Mouse (Mus musculus) cerebellum, adult 11 months (tissue): ENCODE measurements at regions not wholly inside any gene's neighbourhood (a gene's known extent, or its start where the extent isn't known, plus 50 kb on each side); places are given as distances from the start of the nearest gene placed in this dataset.

ENCODE experiments used
- DNase-seq: peaks from one replicate; pipeline ENCODE4 v3.0.0; 2022

GRCm38 (mm10) chr19:54757761-54758160, 369.3 kb downstream of the Gpam start:
- DNase-seq, result no peak

GRCm38 (mm10) chr19:54756681-54757257, 370.3 kb downstream of the Gpam start:
- no peak for DNase-seq

GRCm38 (mm10) chr19:54755451-54755850, 371.6 kb downstream of the Gpam start:
- no peak for DNase-seq

GRCm38 (mm10) chr19:54733938-54734337, 393.1 kb downstream of the Gpam start:
- DNase-seq, result no peak

DNA sequence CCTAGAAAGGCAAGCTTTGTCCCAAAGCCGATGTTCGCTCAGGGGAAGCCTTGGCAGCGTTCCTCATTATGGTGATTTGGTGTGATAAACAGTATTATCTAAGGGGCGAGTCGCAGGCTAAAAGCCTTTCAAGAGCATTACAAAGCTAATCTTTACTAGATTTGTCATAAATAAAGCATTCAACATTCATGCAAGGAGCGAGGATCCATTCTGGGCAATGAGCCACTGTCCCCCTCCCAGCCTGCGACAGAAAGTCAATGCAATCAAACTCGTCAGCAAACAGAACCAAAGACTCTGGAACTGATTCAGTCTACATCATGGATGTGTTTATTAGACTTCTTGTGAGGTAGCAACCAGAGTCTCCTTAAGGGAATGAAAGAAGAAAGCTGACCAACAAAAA, 395.3 kb downstream of the Gpam start:
- DNase-seq, result no peak

DNA sequence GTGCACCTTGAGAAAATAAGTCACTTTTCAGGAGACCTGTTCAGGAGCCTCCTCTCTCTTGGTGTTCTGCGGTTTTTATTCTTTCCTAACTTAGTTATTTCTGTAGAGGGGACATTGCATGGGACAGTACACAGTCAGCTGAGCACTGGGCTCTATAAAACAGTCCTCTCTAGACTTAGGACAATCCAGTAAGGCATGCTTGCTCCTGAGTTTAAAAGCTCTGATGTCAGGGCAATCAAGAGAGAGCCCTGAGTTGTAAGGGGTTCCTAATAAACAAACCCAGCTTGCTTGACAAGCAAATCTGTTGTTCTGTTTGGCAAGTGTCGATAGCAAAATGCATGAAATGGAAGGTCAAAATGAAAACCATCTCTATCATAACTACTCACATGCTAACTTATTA, 395.7 kb downstream of the Gpam start:
- no peak for DNase-seq

GRCm38 (mm10) chr19:54730801-54731200, 396.2 kb downstream of the Gpam start:
- DNase-seq, result no peak

DNA sequence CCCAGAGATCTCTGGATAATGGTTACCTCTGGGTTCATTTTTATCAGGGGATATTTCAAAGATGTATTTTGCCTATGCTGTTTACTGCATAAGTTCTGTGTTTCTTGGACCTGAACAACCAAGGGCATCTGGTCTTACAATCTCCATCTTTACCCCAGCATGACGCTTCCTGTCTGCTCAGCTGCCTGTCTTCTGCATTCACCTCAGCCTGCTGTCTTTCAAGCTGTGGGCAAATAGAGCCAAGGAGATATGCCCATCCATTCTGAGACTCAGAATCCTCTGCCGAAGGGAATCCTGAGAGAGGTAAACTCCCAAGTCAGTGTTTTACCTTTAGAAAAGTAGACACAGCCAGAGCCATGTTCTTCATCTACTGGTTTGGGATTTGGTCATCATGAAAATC, 396.7 kb downstream of the Gpam start:
- no peak for DNase-seq

- DNase-seq, result no peak
These were observed 404.9 kb downstream of the Gpam start for GRCm38 (mm10) chr19:54722091-54722490.

DNA sequence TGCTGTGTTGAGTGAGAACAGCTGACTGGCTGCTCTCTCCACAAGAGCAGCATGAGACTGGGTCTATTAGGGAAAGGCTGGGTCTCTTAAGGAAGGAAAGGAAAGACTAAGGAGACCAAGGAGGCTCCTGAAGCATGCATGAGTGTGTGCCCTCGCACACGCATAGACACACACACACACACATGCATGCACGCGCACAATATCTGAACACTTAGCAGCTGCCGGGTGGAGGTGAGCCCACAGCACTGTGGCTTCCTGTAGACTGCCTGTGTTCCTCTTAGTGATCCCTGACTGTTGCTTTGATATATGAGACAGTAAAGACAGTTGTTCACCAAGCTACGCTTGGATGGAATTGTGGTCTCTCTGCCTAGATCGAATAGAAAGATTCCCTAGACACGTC, 429.6 kb downstream of the Gpam start:
- no peak for DNase-seq

- no peak for DNase-seq
These were observed 433.3 kb downstream of the Gpam start for GRCm38 (mm10) chr19:54693714-54694113.

DNA sequence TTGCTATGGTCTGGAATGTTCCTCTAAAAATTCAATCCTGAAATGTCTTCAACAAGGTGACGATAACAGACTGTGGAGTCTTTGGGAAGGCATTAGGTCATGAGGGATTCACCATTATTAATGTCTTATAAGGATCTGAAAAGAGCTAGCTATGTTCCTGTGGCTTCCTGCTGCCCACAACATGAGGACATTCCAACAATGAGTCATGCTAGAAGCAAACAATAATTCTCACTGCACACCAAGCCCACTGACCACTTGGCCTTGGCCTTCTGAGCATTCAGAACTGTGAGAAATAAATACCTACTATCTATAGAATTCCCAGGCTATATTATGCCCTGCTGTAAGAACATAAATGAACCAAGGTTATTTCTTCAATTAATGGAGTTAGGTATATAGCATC, 433.9 kb downstream of the Gpam start:
- DNase-seq, result no peak

DNA sequence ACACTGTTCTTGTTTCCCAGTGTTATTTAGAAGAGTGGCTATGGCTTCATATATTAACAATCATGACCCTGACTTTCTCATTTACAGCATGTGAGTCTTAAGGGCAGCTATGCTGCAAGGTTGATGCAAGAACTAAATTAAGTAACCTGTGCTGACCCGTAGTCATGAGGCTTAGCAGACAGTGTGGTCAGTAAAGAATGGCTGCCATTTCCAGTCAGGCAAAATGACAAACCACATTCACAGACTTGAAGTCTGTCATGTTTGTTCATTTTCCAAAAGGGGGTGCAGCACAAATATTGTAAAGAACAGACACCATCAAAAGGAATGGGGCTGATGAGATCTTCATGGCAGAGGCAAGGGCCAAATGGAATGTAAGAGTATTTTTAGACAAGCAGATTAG, 435.2 kb downstream of the Gpam start:
- DNase-seq, result no peak

DNA sequence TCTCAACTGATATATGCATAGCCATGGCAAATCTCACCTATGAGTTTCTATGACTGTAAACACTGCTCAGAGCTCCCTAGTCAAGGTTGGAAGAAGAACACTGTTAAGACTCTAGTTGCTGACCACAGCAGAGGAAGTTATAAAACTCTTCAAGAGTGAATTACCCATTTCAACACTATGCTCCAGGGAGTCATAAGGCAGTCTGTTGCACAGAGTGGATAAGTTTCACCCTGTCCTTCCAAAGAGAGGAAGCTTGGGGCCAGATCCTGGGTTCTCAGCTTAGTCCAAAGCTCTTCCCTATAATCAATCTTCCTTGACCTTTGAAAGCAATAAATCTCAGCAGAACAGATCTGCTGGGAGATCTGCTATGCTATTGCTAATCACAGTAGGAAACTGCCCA, 438.4 kb downstream of the Gpam start:
- DNase-seq, result no peak

DNA sequence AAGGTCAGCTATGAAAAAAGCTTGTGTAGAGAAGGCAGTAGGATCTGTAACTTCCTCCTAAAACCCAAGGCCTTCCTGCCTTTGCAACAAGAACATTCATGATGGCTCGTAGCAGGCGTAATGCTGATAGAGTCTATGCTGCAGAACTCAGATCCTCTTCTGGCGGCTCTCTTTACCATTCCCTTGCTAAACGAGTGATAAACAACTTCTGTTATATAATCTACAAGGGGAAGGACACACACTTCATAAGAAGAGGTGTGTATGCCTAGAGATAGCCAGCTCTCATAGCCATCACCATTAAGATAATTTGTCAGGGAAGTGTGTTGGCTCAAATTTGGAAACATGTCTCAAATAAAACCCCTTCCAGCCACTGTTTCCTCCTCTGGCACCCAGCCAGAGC, 441.9 kb downstream of the Gpam start:
- DNase-seq, result no peak
